Mouse (Mus musculus): ENCODE data around the gene Sugct.

Sugct gene

DNA sequence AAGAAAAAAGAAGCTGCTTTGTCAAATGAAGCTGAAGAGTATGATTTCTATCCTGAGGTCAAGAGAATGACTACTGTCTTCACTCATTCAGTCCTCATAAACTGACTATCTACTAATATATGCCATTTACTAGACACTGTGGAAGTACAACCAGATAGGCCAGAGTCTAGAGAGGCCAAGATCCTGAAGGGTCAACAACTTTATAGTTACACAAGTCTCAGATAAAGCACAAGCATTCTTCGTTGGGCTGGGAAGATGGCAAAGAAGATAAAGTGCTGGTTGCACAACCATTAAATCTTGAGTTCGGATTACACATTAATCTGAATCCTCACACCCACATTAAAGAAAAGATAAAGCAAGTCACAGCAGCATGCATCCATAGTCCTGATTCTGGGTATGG, 653.0 kb downstream of the Sugct start:
- no peak for TF ChIP-seq GATA4 (IDR thresholded peaks at IDR 0.05; ENCODE audit: insufficient replicate concordance, low read length)

DNA sequence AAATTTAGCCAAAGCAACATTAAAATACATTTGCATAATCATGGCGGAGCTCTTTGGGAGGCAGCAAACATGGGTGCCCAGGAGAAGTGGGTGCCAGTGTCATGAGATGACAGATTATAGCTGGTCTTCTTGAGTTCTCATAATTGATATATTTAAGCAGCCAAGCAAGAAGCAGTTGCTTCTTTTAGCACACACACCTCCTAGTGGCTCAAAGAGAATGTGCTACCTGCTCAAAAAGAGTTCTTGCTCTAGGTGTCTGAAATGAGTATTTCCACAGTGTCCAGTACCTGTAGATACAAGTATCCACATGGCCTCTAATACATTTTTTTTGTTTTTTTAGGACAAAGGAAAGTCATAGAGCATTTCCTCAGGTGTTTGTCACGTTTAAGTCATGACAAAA, 655.6 kb downstream of the Sugct start:
- no peak for TF ChIP-seq GATA4 (IDR thresholded peaks at IDR 0.05; ENCODE audit: insufficient replicate concordance, low read length)

DNA sequence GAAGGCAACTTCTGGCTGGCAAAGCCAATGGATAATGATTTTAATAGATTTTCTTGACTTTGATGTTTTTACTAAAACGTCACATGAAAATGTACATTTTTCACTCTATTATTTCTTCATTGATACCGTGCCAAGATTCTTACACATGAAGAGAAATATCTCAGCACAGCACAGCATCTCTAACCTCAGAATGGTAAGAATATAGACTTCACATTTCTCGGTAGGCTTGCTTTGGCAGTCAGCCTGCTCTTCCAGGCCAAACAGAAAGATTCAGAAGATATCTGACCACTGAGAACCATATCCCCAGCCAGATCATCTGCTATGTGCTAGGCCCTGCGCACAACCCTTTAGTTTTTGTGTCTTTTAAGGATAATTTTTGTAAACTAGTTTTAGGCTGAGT, 657.0 kb downstream of the Sugct start:
- no peak for TF ChIP-seq GATA4 (IDR thresholded peaks at IDR 0.05; ENCODE audit: insufficient replicate concordance, low read length)

DNA sequence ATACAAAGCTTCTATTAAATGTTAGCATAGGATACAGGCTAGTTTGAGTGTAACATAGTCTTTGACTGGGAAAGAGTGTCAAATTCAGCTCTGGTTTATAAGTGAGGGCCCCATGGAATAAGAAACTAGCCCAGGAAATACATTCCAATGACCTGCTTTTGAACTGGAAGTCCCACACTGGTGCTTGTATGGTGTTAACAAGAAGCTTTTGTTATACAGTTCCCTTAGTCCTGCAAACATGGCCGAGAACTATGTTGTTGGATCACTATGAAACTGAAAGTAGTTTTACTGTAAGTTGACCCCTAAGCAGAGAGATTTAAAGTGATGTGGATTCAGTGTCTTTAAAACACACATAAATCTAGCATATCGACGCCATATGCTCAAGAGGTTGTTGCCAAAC, 657.5 kb downstream of the Sugct start:
- TF ChIP-seq GATA4 (IDR thresholded peaks at IDR 0.05; ENCODE audit: insufficient replicate concordance, low read length): no peak

DNA sequence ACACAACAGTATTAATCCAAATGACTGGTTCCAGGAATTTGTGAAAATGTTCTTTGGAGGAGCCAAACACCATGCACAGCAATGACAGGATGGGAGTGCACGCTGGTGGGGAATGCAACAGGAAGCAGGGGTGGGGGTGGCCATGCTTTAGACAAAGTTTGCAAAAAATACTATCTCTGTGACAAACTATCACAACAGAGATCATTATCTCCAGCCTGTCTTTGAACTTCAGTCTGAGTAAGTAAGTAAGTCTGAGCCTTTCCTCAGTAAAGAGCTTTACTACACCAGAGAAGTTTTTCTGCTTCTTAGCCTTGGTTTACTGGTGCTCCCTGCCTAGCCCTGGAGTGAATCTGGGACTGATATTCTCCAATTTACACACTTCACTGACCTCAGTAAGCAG, 664.6 kb downstream of the Sugct start:
- TF ChIP-seq GATA4 (IDR thresholded peaks at IDR 0.05; ENCODE audit: insufficient replicate concordance, low read length): no peak

DNA sequence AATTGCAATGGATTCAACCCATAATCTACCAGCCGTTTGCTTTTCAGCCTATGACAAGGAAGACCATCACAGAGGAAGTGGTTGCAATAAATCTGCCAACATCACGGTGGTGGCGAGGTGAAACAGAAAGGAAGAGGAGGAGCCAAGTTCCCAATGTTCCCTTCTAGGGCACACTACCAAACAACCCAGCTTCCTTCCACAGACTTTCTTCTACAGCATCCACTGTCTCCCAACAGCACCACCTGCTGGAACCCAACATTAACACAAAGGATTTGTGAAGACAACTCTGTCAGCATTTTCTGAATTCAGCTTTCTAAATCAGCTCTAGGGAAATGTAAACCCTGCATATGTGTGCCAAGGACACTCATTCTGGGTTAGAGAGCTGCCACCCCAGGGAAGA, 666.8 kb downstream of the Sugct start:
- TF ChIP-seq GATA4 (IDR thresholded peaks at IDR 0.05; ENCODE audit: insufficient replicate concordance, low read length): no peak

DNA sequence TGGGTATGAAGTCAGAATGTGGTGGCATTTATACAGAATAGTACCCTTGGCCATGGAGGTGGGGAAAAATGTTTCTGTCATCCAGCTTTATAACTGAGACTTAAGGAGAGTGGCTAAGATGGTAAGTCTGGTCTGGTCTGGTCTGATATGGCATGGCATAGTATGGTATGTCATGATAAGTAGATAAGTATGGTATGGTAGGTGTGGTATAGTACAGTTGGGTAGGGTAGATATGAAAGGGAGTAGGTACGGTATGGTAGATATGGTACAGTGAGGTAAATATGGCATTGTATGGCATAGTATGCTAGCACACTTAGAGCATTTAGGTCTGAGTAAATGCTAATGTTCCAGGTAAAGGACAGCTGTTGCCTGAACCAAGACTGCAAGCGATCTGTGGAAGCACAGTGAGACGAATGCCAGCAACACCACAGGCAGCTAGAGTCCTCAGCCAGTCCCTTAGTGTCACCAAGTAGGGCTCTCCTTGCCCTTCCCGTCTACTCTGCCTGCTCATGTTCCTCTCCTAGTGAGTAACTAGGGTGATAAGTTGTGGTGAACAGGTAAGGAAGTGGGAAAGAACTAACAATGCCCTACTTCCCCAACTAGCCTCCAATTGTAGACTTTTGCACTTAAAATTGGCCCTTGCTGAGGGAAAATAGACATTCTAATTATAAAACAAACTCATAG, 667.4 kb downstream of the Sugct start:
- no peak for TF ChIP-seq GATA4 (IDR thresholded peaks at IDR 0.05; ENCODE audit: insufficient replicate concordance, low read length)

DNA sequence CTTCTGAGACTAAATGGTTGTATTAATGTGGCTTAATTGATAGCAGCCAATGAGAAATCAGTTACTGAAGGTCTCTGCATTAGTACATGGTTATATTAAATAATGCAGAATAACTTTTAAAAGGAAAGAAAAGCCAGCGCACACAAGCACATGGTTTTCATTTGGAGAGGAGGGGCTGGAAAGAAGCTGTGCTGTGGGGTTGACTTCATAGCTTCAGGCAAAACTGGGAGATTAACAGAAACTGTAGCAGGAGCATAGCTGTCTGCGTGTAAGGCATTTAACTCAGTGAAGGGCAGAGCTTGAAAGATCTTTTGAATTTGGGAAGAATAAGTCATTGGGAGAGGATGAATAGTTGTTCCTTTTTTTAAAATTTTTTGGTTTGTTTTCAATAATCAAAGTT, 668.4 kb downstream of the Sugct start:
- TF ChIP-seq GATA4 (IDR thresholded peaks at IDR 0.05; ENCODE audit: insufficient replicate concordance, low read length): no peak

DNA sequence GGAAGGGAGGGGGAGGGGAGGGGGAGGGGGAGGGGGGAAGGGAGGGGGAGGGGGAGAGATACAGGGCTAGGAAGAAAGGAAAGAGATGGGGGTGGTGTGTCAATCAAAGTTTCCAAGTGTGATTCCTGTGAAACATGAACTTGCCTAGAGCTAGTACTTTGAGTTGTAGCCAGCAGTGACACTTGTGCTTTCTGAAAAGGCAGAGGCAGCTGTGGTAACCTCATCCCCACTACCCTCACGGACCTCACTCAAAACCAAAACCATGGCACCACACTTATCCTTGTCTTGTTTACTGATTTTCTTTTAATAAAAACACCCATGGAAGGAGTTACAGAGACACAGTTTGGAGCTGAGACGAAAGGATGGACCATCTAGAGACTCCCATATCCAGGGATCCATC, 698.9 kb downstream of the Sugct start:
- no peak for TF ChIP-seq GATA4 (IDR thresholded peaks at IDR 0.05; ENCODE audit: insufficient replicate concordance, low read length)

DNA sequence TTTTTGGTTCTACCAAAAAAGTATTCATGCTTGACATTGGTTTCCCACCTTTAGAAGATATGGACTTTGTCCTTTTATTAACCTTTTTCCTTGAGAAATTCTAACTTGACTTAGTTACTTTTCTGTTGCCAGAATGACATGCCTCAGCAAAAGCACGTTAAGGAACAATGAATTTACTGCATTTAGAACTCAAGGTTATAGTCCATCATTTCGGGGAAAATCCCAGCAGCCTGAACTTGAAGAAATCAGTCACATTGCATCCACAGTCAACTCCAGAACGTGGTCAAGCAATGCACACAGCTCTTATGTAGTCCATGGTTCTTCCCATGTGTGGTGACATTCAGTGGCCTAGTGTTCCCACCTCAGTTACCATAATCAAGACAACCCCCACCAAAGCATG, 700.0 kb downstream of the Sugct start:
- TF ChIP-seq GATA4 (IDR thresholded peaks at IDR 0.05; ENCODE audit: insufficient replicate concordance, low read length): no peak

DNA sequence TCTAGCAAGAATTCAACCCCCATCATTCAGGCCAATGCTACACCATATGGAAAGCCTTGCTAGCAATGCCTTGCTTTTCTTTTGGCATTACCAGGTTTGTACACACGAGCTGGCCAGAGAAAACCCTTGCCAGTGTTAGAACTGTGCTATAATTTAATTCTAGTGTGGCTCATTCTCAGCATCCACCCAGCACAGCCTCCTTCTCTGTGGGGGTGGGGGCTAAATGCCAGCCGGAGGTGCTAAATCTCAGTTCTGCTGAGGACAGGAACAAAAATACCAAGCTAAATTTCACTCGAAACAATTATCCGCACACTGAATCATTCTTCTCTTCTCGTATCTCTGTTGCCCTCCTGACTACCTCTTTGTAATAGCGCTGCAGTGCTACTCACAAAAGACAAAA, 717.6 kb downstream of the Sugct start:
- TF ChIP-seq GATA4 (IDR thresholded peaks at IDR 0.05; ENCODE audit: insufficient replicate concordance, low read length): no peak

DNA sequence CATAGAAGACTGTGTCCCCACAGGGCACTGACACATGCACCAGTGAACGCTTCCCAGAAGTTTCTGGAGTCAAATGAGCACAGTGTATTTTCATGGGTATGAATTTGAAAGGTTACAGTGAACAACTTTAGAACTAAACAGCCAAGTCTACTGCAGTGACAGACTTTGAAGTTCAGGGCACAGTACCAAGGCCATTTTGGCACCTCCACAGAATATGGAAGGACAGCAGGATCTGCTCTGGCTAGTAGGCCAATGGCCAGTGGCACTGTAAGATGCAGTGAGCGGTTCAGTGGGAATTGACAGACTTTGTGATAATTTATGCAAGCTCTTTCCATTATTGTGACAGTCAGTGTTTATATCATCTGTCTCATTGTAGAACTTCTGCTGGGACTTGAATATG, 724.1 kb downstream of the Sugct start:
- no peak for TF ChIP-seq GATA4 (IDR thresholded peaks at IDR 0.05; ENCODE audit: insufficient replicate concordance, low read length)

DNA sequence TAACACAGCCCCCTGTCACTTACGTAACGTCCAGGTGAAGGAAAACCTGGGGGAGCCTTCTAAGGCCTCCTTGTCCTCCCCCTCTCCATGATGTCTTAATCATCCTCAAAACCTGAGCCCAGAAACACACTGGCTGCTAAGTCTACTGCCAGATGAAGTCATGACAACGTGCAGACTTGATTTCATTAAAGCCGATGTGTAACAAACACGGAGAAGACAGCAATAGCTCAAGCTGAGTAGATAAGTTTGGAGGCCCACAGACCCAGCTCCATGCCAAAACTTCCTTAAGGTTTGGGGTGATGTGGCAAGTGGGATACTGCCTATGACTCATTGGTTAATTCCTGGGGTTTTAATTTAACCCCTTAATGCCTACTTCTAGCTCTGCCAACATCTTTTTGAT, 726.4 kb downstream of the Sugct start:
- no peak for TF ChIP-seq GATA4 (IDR thresholded peaks at IDR 0.05; ENCODE audit: insufficient replicate concordance, low read length)

DNA sequence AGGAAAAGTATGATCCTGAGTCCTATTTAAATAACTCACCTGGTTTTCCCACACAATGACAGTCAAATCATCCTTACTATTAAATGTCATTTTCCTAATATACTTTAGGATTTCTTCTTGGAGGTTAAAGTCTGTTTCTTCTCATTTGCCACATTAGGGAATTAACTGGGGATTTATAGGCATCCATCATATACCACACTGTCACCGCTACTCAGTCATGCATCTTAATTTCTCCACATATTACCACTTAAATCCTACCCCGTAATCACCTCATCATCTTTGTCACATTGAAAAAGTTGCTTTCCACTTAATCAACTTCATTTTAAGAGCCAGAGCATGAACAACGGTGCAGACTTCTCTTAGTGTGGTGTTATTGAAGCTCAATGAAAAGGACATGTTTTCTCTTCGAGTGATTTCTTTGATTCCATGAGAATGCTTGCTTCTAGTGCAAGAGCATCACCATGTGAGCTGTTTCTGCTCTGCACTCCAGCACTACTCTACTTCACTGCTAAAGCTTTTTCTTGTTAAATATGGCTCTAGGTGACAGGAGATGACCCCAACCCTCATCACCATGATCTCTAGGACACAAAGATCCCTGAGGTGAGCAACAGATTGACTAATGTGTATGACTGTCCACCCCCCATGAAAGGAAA, 730.4 kb downstream of the Sugct start:
- TF ChIP-seq GATA4 (IDR thresholded peaks at IDR 0.05; ENCODE audit: insufficient replicate concordance, low read length): no peak

DNA sequence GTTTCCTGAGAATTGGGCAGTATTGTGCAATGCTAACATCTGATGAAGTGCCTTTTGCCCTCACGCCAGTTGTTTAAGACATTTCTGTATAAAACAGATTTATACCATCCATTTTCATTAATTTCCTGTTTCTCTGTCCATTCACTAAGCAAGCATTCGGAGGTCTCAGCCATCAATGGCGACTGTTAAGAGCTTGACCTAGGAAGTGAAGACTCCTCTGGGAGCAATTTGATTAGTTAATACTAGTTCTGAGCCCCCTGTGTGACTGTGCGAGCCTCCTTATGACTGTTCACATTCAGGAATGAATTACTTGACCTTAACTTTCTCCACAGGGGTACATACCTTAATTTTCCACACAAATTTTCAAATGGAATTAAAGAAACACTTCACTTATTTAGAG, 743.3 kb downstream of the Sugct start:
- no peak for TF ChIP-seq GATA4 (IDR thresholded peaks at IDR 0.05; ENCODE audit: insufficient replicate concordance, low read length)

DNA sequence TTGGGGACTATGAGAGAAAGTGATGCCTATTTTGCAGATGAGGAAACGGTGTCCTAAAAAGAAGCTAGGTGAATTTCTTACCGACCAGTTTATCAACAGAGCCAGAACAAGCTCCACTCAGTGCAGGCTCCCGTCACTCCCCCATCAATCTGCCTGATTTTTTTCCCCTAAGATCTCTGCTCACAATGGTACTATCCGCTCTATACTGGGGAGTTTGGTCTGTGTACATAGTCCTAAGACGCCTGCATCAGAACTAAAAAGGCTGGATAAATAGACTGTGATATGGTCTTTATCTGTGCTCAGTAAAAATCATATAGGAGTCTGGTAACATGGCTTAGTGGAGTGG, 755.9 kb downstream of the Sugct start:
- TF ChIP-seq GATA4 (IDR thresholded peaks at IDR 0.05; ENCODE audit: insufficient replicate concordance, low read length): no peak
